Mouse (Mus musculus) heart, embryonic 15.5 days (tissue): ENCODE results near the gene Tma7. TPM values are rescaled to one million over a fixed set of nuclear protein-coding genes. Genes with fewer than 3 reads are reported as not detected.

Source experiments
- ATAC-seq: fragments of 200-750 bp; cut with Nextera tagmentation; replicated peaks from 2 replicates; pipeline ENCODE4 v1.8.0; 2017; ENCODE audit warnings: low read depth, moderate TSS enrichment; ENCODE audit not compliant: insufficient number of reproducible peaks, insufficient read depth, low FRiP score
- H3K27ac ChIP-seq: fragments of 300-500 bp; sonication (generic); 2 replicates; pipeline ENCODE4 v1.5.1; 2015; ENCODE audit warnings: mild to moderate bottlenecking, inconsistent platforms
- H3K27me3 ChIP-seq: fragments of 300-500 bp; sonication (generic); 2 replicates; pipeline ENCODE4 v1.6.1; 2015; ENCODE audit warnings: inconsistent platforms
- H3K36me3 ChIP-seq: fragments of 300-500 bp; sonication (generic); 2 replicates; pipeline ENCODE4 v1.6.1; 2015; ENCODE audit warnings: mild to moderate bottlenecking, inconsistent platforms
- H3K4me1 ChIP-seq: fragments of 300-500 bp; sonication (generic); replicated peaks from 2 replicates; pipeline ENCODE4 v1.6.1; 2015; ENCODE audit warnings: inconsistent platforms
- H3K4me2 ChIP-seq: fragments of 300-500 bp; sonication (generic); 2 replicates; pipeline ENCODE4 v1.6.1; 2015; ENCODE audit warnings: inconsistent platforms, mild to moderate bottlenecking, moderate library complexity
- H3K4me3 ChIP-seq: fragments of 300-500 bp; sonication (generic); 2 replicates; pipeline ENCODE4 v1.5.1; 2015; ENCODE audit warnings: mild to moderate bottlenecking, inconsistent platforms
- H3K9ac ChIP-seq: fragments of 300-500 bp; sonication (generic); 2 replicates; pipeline ENCODE4 v1.6.1; 2015; ENCODE audit warnings: mild to moderate bottlenecking, inconsistent platforms
- H3K9me3 ChIP-seq: fragments of 300-500 bp; sonication (generic); replicated peaks from 2 replicates; pipeline ENCODE4 v1.6.1; 2016; ENCODE audit warnings: inconsistent platforms
- WGBS: fragments of 180-500 bp; shearing (Covaris S2); methylation state at CpG from one replicate; pipeline ENCODE4 v1.1.7; 2015; ENCODE audit warnings: mixed read lengths; 5-methylcytosine and 5-hydroxymethylcytosine counted together
- polyA plus RNA-seq: library from polyadenylated mRNA; unstranded; fragments of >200 nt; fragmentation: Nextera tagmentation; extraction: Ambion mirVana; gene quantifications from 2 replicates; pipeline ENCODE4 v1.2.1, GENCODE M21; 2015

The Tma7 gene
- polyA plus RNA-seq, 1 experiment from 2014 or later: 539 TPM

GRCm38 (mm10) chr9:109038901-109039364 lies 43.5 kb downstream of the Tma7 start:
- Histone ChIP-seq H3K27me3 (no peaks in the 10 kb centered on the region), H3K9ac (peak overlapping the region; percentile 80), H3K36me3 (no peaks in the 10 kb centered on the region), H3K27ac (peak overlapping the region; percentile 86), H3K4me2 (peak overlapping the region; percentile 81), H3K4me3 (peak overlapping the region; percentile 85), H3K4me1 (peaks cover 38% of the 10 kb centered on the region), H3K9me3 (no peaks in the 10 kb centered on the region)
- ATAC-seq: peak; percentile 62
- 20% methylated on average over 8 of the region's 8 CpGs for WGBS

GRCm38 (mm10) chr9:109038086-109038895 lies 44.1 kb downstream of the Tma7 start, which contains the start of gene Shisa5:
Gene Shisa5, plus strand, starts transcription at chr9:109038565.
- ATAC-seq: peak; percentile 88
- H3K9ac ChIP-seq: peak within 1 kb of the TSS; percentile 80
- peak within 1 kb of the TSS; percentile 86 for H3K27ac ChIP-seq
- H3K4me3 ChIP-seq: peak within 1 kb of the TSS; percentile 85
- peak within 1 kb of the TSS; percentile 81 for H3K4me2 ChIP-seq
- H3K36me3 ChIP-seq: no peaks in the 10 kb centered on the region
- H3K27me3 ChIP-seq: no peaks in the 10 kb centered on the region
- H3K9me3 ChIP-seq: no peaks in the 10 kb centered on the region
- WGBS: under 1% methylated on average over 38 of the region's 40 CpGs
- H3K4me1 ChIP-seq: peaks cover 38% of the 10 kb centered on the region

GRCm38 (mm10) chr9:109032435-109032834 lies 50.0 kb downstream of the Tma7 start:
- no peaks in the 10 kb centered on the region for H3K27me3 ChIP-seq
- H3K9me3 ChIP-seq: no peaks in the 10 kb centered on the region
- no peak overlapping the region for H3K27ac ChIP-seq
- no peak overlapping the region for H3K9ac ChIP-seq
- H3K4me2 ChIP-seq: no peak overlapping the region
- 0 out of 2 replicates have a peak, but pooled peaks cover 2% of the 10 kb centered on the region for H3K4me1 ChIP-seq
- no peak overlapping the region for H3K4me3 ChIP-seq
- no peak for ATAC-seq
- WGBS: 76% methylated on average over 6 of the region's 6 CpGs
- H3K36me3 ChIP-seq: no peaks in the 10 kb centered on the region

- Histone ChIP-seq H3K4me3 (no peak overlapping the region), H3K27me3 (no peaks in the 10 kb centered on the region), H3K4me2 (no peak overlapping the region), H3K9me3 (no peaks in the 10 kb centered on the region), H3K36me3 (no peaks in the 10 kb centered on the region), H3K27ac (no peak overlapping the region), H3K4me1 (peaks cover 5% of the 10 kb centered on the region; the same call in 1 of the 2 replicates), H3K9ac (no peak overlapping the region)
- 81% methylated on average over 8 of the region's 8 CpGs for WGBS
- no peak for ATAC-seq
Observed at GRCm38 (mm10) chr9:109031686-109032085, 50.7 kb downstream of the Tma7 start.

- Histone ChIP-seq H3K27me3 (no peaks in the 10 kb centered on the region), H3K4me3 (no peak overlapping the region), H3K9me3 (no peaks in the 10 kb centered on the region), H3K27ac (no peak overlapping the region), H3K4me1 (peaks cover 5% of the 10 kb centered on the region; the same call in 1 of the 2 replicates), H3K36me3 (no peaks in the 10 kb centered on the region), H3K4me2 (no peak overlapping the region), H3K9ac (no peak overlapping the region)
- no peak for ATAC-seq
- 89% methylated on average over 7 of the region's 7 CpGs for WGBS
Observed at GRCm38 (mm10) chr9:109031001-109031400, 51.4 kb downstream of the Tma7 start.

GRCm38 (mm10) chr9:109030312-109030711 lies 52.1 kb downstream of the Tma7 start:
- ATAC-seq: no peak

GRCm38 (mm10) chr9:109028919-109029318 lies 53.5 kb downstream of the Tma7 start:
- Histone ChIP-seq H3K27ac (no peak overlapping the region), H3K4me3 (no peak overlapping the region), H3K4me2 (no peak overlapping the region), H3K4me1 (peaks cover 5% of the 10 kb centered on the region; the same call in 1 of the 2 replicates), H3K36me3 (no peaks in the 10 kb centered on the region), H3K27me3 (no peaks in the 10 kb centered on the region), H3K9me3 (no peaks in the 10 kb centered on the region), H3K9ac (no peak overlapping the region)
- 66% methylated on average over 5 of the region's 5 CpGs for WGBS
- no peak for ATAC-seq

More at GRCm38 (mm10) chr9:109030312-109030711, 52.1 kb downstream of the Tma7 start:
- no peak overlapping the region for H3K9ac ChIP-seq
- H3K36me3 ChIP-seq: no peaks in the 10 kb centered on the region
- peaks cover 5% of the 10 kb centered on the region; the same call in 1 of the 2 replicates for H3K4me1 ChIP-seq
- no peak overlapping the region for H3K27ac ChIP-seq
- H3K27me3 ChIP-seq: no peaks in the 10 kb centered on the region
- no peak overlapping the region for H3K4me3 ChIP-seq
- WGBS: 60% methylated on average over 3 of the region's 3 CpGs
- no peak overlapping the region for H3K4me2 ChIP-seq
- no peaks in the 10 kb centered on the region for H3K9me3 ChIP-seq

- no peaks in the 10 kb centered on the region for H3K27me3 ChIP-seq
- H3K4me1 ChIP-seq: peaks cover 5% of the 10 kb centered on the region; the same call in 1 of the 2 replicates
- H3K9ac ChIP-seq: no peak overlapping the region
- no peak overlapping the region for H3K27ac ChIP-seq
- H3K4me2 ChIP-seq: no peak overlapping the region
- 75% methylated on average over 3 of the region's 3 CpGs for WGBS
- no peak for ATAC-seq
- H3K4me3 ChIP-seq: no peak overlapping the region
- no peaks in the 10 kb centered on the region for H3K36me3 ChIP-seq
- no peaks in the 10 kb centered on the region for H3K9me3 ChIP-seq
Observed at GRCm38 (mm10) chr9:109028421-109028820, 54.0 kb downstream of the Tma7 start.

- Histone ChIP-seq H3K4me1 (peaks cover 5% of the 10 kb centered on the region; the same call in 1 of the 2 replicates), H3K27ac (no peak overlapping the region; the same call in 1 of the 2 replicates)
- WGBS: 63% methylated on average over 8 of the region's 8 CpGs
Observed at GRCm38 (mm10) chr9:109027521-109027920, 54.9 kb downstream of the Tma7 start.

More at GRCm38 (mm10) chr9:109027521-109027920, 54.9 kb downstream of the Tma7 start:
- Histone ChIP-seq H3K9me3 (no peaks in the 10 kb centered on the region), H3K4me3 (no peak overlapping the region), H3K9ac (no peak overlapping the region), H3K4me2 (no peak overlapping the region), H3K36me3 (no peaks in the 10 kb centered on the region), H3K27me3 (no peaks in the 10 kb centered on the region)
- ATAC-seq: no peak
